Mouse (Mus musculus) CD4-positive helper T cell, adult 2 months (primary cell): ENCODE data around the gene Sppl2c.

Experiments used
- DNase-seq: peaks from one replicate; pipeline ENCODE4 v3.0.0-alpha.2; 2012; ENCODE audit warnings: low read depth, missing footprints, low spot score

Gene Sppl2c

GRCm38 (mm10) chr11:104186135-104186836, at the start of gene Sppl2c:
Gene Sppl2c (plus strand): TSS chr11:104186327.
- DNase-seq, result no peak

DNA sequence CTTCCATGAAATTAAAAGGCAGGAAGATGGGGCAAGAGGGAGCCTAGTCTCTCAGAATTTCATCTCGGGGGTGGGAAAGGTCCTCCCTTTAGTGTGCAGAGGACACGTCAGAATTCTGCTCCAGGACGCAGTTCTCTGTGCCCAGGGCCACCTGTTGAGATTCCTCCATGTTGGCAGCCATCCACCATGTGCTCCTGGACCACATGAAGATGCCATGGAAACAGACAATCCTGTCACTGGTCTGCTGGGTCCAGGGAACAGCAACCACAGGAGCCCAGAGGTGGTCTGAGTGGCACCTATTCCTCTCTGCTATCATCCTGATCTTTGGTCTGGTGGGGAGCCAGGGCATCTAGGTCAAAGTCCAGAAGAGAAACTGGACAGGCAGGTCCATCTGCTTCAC, 47.2 kb upstream of the Sppl2c start:
- DNase-seq, result no peak

DNA sequence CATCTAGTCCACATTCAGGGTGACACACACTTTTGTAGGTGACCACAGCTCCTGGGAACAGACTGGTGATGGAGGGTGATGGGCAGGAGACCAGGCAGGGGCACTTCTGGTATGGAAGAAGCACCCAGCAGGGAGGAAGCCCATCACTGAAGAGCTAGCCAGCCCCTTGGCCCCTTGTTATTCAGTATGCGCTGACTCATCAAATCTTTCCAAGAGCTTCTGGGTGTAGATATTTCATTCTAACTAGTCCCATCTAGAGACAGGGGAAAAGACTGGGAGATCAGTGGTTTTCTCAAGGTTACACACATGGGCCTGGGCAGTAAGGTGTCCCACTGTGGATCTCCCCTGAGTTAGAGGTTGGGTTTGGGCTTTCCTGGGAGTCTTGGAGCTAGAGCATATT, 41.2 kb upstream of the Sppl2c start:
- DNase-seq, result no peak

DNA sequence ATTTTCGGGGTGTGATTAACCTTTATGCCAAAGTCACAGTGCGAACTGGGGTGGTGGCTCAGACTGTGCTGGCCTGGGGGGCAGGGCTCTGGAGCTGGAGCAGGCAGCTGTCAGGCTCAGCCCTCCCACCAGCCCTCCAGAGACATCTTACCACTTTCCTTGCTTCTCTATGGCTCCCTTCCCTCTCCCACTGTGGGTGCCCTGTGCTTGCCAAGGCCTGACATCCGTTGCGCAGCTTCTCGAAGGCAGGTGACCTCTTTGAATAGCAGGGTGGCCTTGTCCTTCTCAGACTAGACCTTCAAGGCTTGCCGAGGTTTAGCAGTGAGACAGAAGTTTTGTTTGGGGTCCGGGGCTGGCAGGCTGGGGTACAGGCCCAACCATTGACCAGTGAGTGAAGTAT, 37.3 kb upstream of the Sppl2c start:
- DNase-seq, result no peak

- DNase-seq, result no peak
Observed at GRCm38 (mm10) chr11:104150911-104151310, 35.2 kb upstream of the Sppl2c start.

GRCm38 (mm10) chr11:104154332-104154731, 31.8 kb upstream of the Sppl2c start:
- DNase-seq, result no peak

DNA sequence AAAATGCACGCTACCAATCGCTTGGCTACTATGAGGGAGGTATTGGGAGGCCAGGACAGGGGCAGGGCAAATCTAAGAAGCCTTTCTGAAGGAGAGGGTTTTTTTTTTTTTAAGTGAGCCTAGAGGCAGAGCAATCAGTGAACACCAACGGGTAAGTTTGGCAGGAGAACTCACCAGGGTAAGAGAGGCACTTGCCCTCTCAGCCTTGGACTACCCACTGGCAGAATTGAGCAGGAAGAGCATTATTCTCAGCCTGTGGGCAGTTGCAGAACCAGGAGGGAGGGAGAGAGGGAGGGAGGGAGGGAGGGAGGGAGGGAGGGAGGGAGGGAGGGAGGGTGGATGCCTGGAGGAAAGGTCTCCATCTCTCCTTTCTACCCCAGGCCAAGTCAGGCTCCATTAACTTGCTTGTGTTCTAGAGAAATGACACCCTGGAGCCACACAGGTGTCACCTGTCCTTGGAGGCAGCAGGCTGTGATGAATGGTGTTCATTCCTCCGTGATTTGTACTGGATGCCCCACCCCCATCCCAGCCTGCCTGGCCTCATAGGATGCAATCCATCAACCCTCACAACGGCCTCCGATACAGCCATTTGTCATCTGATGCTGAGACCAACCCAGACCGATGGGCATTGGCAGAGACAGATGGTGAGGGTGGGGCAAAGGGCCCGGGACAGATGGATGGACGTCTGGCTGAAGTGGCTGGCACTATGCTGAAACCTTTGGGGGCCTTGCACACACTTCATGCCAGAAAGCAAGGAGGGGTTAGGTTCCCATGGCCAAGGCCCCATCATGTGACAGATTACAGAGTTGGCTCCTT, 31.1 kb upstream of the Sppl2c start:
- DNase-seq, result no peak

- no peak for DNase-seq
Observed at GRCm38 (mm10) chr11:104155899-104156298, 30.2 kb upstream of the Sppl2c start.

GRCm38 (mm10) chr11:104156391-104156790, 29.7 kb upstream of the Sppl2c start:
- DNase-seq, result no peak

DNA sequence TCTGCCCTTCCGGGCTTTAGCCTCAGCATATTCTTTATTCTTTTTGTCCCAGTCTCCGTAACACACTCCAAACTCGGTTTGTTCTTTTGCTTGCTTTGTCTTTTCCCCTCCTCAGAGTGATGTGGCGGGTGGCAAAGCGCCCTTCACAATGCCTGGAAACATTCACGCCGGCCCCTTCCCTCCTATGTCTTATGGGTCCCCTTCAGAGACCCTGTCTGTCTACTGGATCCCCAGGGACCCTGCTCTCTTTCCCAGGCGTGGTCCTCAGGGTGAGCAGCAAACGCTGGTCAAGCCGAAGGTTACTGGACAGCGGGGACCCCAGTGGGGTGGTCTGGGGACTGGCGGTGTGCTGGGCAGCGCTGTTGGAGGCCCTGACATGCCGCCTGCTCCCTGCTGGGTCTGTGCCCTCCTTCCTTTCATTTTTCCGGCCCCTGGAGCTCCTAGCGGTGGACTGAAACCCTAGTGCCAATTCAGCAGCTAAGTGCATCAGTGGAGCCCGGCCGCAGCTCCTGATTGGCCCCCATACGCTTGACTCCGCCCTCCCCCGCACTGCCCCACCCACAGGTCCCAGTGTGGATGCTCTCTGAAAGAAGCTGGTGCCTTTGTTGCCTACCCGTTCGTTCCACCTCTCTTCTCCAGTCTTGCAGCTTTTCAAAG, 28.4 kb upstream of the Sppl2c start:
- DNase-seq, result peak; percentile 14

DNA sequence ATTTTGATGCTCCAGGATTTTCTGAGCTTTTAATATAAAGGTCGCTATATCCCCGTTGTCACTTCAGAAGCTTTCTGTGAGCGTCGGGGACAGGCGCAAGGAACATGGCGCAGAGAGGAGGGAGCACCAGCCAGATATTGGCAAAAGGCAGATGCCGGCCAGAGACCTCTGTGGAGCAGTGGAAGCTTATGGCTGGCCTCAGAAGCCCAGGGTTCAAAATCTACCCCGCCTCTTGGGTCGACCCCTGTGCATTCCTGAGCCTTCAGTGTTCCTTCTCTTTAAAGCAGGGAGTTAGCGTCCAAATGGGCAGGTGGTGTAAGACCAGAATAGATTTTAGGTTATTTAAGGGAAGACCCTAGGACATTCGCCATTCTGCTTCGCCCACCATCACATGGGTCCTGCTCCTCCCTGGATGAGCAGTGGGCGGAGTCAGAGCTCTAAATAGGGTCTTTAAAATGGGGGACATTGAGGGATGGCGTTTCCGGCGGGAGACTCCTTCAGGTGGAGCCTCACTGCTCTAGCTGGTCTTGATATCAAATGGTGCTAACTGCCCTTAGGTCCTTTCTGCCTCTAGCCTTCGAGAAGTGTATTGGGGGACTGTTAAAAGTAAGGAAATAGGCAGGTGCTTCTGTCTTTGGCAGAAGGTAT, 27.7 kb upstream of the Sppl2c start:
- DNase-seq, result no peak

DNA sequence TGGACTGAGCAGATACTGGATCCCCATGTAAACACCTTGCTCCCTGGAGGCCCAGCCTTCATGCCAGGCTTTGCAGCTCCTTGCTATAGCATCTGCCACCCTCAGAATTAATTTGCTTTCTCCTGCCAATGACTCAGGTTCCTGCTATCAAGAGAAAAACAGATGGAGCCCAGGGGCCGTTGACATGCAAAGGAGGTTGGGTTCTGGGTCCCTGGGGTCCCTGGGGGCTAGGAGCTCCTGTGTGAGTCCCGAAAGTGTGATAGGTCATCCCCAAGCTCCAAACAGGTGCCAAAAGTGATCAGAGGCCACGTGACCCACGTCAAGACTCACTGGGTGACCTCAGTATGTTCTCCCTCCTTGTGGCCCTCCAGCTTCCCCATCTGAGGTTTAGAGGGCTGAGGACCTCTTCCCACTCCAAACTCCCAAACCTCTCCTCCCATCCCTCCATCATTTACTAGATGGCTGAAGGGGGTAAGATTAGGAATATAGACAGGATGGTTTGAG, 26.3 kb upstream of the Sppl2c start:
- no peak for DNase-seq

DNA sequence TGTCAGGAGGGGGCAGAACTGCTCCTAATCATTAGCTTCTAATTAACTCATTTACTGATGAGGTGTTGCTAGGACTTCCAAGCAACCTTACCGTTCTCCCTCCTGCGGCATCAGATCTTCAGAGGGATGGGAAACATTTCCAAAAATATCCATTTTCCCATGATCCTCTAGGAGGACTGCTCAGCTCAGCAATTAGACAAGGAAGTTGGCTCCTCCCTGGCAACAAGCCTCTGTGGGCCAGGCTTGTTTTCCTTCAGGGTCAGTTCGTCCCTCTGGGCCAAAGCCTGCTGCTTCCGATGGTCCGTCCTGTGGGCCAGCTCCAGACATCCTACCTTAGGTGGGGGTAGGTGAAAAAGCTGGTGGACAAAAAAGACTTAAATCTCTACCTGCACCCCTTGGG, 25.0 kb upstream of the Sppl2c start:
- no peak for DNase-seq

DNA sequence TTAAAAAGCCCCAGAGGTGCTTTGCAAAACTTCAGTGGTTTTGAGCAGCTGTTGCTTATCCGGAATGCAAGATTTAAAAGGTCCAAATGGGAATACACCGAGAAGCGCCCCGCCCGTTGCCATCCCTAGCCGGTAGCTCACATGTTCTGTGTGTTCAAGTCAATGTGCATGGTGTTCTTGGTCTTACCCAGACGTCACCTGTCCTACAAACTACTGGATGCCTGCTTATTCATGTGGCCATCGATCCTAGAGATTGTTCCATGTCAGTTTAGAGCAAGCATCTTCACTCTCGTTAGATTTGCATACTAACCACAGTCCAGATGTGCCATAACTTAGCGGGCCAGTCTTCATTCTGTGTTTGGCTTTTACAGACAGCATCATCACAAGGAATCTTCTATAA, 21.9 kb upstream of the Sppl2c start:
- no peak for DNase-seq

DNA sequence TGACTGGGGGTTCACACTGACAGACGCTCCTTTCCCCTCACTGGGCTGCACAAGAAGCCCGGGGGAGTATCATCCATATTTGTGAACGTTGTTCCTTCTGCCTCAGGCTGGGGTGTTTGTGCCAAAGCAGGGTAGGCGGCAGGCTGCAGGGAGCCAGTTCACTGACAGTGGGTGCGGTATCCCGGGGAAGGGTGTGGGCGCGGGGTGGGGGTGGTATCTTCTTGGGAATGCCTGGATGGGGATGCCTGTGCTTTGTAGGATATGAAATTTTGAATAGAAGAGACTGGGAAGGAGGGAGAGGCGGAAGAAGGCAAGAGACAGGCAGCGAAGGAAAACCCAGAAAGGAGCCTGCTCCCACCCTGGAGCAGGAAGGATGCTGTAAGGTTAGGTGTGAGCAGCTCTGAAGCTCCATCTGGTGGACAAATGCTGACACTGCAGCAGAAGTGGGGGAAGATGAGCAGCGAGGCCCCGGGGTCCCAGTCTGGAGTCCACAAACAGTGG, 14.8 kb upstream of the Sppl2c start:
- peak; percentile 28 for DNase-seq

DNA sequence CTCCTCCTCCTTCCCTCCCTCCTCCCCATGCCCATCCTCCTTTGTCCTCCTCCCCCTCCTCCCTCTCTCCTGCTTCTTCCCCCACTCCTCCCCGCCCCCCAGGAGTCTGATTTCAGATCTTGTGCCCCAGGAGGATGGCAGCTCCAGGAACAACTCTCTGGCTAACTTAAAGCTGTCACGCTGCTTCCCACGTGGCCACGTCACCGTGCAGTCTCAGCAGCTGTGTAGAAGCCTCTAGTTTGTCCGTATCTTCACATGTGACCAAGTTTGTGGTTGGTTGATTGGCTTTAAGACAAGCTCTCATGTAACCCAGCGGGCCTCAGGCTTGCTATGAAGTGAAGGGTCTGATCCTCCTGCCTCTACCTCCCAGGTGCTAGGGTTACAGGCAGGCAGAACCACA, 7.2 kb upstream of the Sppl2c start:
- no peak for DNase-seq

- no peak for DNase-seq
Observed at GRCm38 (mm10) chr11:104179804-104180203, 6.3 kb upstream of the Sppl2c start.

- DNase-seq, result no peak
Observed at GRCm38 (mm10) chr11:104182141-104182540, 4.0 kb upstream of the Sppl2c start.

GRCm38 (mm10) chr11:104186837-104187150, 667 bp downstream of the Sppl2c start:
- no peak for DNase-seq

DNA sequence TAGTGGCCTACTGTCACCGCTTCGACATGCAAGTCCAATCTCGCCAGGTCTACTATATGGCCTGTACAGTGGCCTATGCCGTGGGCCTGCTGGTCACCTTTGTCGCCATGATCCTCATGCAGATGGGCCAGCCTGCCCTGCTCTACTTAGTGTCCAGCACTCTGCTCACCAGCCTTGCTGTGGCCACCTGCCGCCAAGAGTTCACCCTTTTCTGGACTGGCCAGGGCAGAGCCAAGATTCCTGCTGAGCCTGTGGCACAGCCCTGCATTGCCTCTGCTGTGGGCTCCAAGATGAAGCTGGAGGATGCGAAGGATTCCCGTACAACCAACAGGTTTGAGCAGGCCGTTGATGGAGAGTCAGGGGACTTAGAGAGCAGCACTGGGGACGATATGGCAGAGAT, 1.6 kb downstream of the Sppl2c start:
- DNase-seq, result no peak

DNA sequence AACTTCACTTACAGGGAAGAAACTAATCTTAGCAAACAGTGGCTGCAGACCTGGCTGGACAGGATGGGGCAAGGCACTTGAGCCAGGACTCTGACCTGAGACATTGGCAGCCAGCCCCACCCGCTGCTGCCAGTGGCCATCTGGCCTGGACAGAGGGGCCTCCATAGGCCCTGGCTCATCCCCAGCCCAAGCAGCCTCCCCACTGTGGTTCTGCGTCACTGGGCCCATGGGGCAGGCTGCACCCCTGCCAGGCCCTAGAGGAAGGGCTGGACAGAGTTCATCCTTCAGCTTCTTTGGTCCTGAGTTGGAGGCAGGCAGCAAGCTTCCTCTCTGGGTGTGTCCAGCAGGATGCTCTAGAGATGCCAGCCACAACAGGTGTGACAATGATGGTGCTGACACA, 3.9 kb downstream of the Sppl2c start:
- no peak for DNase-seq

- no peak for DNase-seq
Observed at GRCm38 (mm10) chr11:104195382-104195781, 9.3 kb downstream of the Sppl2c start.
